Mouse (Mus musculus) bone marrow macrophage, adult 2 months (primary cell): ENCODE measurements around the gene Prkca. TPM values are rescaled to one million over a fixed set of nuclear protein-coding genes. Genes with fewer than 3 reads are reported as not detected.

Source experiments
- H3K27ac ChIP-seq: 2 replicates; pipeline ENCODE4 v1.5.1; 2012; ENCODE audit warnings: low read depth, low read length; ENCODE audit not compliant: insufficient read depth
- H3K4me1 ChIP-seq: 2 replicates; pipeline ENCODE4 v1.6.1; 2012; ENCODE audit warnings: low read length; ENCODE audit not compliant: control insufficient read depth, insufficient read depth
- H3K4me3 ChIP-seq: 2 replicates; pipeline ENCODE4 v1.5.1; 2012; ENCODE audit warnings: mild to moderate bottlenecking, low read length, moderate library complexity; ENCODE audit not compliant: insufficient read depth
- CTCF ChIP-seq: IDR thresholded peaks from 2 replicates; pipeline ENCODE4 v1.5.1; 2012; ENCODE audit warnings: low read depth, mild to moderate bottlenecking, low read length, moderate library complexity
- POLR2A ChIP-seq: IDR thresholded peaks from 2 replicates; pipeline ENCODE4 v1.6.1; 2012; ENCODE audit warnings: mild to moderate bottlenecking, low read depth, low read length, borderline replicate concordance
- polyA plus RNA-seq: library from polyadenylated mRNA; stranded (reverse); fragments of >200 nt; gene quantifications from 2 replicates; pipeline ENCODE4 v1.2.4, GENCODE M21; 2012; ENCODE audit not compliant: missing spikeins, insufficient read depth, insufficient read length

Prkca gene
- polyA plus RNA-seq, 1 experiment = 1.0 TPM

DNA sequence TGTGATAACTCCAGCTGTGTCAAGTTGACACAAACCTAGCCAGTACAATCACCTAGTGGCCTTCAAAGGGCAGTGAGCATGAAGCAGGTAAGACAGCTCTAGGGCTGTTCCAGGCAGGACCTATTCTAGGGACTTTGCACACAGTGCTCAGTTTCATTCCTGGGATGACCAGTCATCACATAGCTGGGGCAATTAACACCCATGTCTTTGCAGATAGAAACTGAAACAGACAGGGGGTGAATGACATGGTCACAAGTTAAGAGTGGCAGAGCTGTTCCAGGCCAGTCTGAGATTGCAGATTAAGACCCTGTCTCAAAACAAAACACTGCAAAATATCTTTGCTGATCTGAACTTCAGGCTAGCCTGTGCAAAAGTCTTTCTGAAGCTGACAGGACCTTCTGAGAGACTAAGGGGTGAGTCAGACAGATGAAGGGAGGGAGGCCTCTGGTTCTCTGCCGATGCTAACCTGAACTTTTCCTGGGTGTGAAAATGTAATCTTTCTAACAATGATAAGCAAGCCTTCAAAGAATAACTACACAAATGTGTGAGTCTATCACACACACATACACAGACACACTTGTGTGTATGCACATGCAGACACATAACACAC lies 60.8 kb downstream of the Prkca start:
- H3K4me3 ChIP-seq = no peak overlapping the region
- H3K27ac ChIP-seq = no peak overlapping the region
- H3K4me1 ChIP-seq = no peaks in the 10 kb centered on the region
- TF ChIP-seq CTCF (no peak), POLR2A (no peak)

DNA sequence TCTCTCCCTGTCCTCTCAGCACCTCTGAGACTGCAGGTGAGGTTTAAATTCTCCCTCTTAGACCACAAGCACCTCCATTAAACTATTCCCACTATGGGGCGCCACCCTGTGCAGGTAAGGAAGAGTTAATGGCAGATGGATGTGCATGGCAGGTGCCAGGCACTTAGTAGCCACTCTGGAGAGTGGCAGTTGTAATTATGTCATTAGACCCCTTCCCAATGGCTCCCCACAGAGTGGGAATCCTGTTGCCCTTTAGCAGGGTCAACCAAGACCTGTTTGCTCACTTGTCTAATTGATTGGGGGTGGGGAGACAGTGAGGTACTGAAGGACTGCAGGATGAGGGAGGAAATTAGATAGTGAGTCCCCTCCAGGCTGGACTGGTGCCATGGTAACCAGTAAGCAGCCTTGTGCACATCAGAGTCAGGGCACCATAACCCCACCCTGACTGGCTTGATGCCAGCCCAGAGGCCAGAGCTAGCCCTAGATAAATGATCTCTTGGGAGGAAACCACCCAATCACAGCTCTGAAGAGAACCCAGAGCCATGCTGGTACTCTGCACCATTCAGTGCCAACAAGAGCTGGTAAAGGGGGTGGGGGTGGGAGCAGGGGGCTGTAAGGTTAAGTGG lies 63.9 kb downstream of the Prkca start:
- no peak overlapping the region for H3K4me3 ChIP-seq
- no peak overlapping the region for H3K27ac ChIP-seq
- TF ChIP-seq CTCF = no peak
- TF ChIP-seq POLR2A = no peak
- H3K4me1 ChIP-seq = no peaks in the 10 kb centered on the region

DNA sequence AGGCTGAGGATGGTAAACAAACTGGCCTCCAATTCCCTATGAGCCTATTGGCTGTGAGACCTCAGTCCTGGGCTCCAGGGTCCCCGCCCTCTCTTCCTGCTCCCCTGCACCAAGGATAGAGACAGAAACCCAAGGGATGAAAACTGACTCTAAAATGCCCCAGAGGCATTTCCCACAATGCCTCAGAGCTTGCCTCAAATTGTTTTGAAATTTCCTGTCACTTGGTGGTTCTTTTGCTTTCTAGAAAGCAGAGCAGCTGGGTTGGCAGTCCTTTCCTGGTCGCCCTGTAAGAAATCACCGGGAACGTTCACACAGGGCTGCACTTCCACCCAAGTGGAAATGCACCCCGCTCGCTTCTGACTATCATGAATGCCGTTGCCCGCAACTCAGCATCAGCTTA lies 66.6 kb downstream of the Prkca start:
- Histone ChIP-seq H3K27ac (no peak overlapping the region), H3K4me1 (no peaks in the 10 kb centered on the region), H3K4me3 (no peak overlapping the region)
- TF ChIP-seq CTCF (no peak), POLR2A (no peak)

DNA sequence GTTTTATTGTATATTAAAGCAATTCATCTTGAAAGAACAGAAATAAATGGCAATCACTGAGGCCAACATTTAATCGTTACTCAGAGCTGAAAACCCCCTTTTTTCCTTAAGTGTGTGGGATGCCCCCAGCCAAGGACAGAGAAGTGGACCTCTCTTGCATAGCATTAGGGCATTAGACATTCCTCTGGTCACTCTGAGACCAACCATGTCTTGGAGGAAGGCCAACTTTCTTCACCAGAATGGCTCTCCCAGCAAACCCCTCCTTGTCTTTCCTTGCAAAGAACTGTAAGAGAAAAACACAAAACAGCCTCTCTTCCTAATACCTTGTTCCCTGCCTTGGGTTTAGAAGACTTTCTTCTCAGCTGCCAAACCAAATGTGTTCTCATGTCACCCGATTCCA lies 67.6 kb downstream of the Prkca start:
- Histone ChIP-seq H3K4me1 (no peaks in the 10 kb centered on the region), H3K4me3 (no peak overlapping the region), H3K27ac (no peak overlapping the region)
- TF ChIP-seq CTCF (no peak), POLR2A (no peak)

DNA sequence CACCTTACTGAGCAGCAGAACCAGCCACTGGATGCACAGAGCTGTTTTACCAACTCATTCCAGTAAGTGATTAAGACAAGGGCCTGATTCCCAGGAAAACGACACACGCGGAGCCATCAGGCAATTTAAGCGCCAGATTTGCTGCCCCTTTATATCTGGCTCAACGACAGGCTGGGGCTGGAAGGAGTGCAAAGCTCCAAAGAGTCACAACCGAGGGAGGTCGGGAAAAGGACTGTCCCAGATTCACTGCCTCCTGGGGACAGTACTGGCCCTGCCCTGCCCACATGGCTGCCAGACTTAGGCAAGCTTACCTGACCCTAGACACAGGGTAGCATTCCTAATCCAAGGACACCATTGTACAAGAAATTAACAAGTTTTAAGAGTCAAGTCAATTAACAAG lies 69.7 kb downstream of the Prkca start:
- TF ChIP-seq POLR2A = no peak
- no peak for TF ChIP-seq CTCF
- H3K4me3 ChIP-seq = no peak overlapping the region
- H3K27ac ChIP-seq = no peak overlapping the region
- H3K4me1 ChIP-seq = no peaks in the 10 kb centered on the region

DNA sequence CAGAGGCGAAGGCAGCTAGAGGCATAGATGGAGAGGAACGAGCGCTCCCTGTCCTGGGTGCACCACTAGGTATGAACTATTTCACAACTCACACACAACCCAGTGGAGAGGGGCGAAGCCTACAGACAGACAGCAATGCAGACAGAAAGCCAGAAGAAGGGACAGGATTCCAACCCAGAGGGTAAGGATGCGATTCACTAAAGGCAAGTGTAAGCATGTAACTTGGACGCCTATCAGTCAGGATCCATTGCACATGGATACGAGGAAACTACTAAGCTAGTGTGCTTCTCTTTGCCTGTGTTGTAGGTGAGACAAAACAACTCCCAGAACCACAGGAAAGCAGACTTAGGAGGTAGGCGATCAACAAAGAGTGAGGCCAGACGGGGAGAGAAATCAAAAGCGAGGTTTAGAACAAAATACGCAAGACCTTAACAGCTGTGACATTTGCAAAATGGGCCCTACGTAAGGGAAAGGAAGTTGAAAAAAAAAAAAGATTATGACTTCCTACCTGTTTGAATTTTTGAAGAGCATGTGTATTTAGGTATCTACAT lies 70.2 kb downstream of the Prkca start:
- no peak overlapping the region for H3K27ac ChIP-seq
- no peak overlapping the region for H3K4me3 ChIP-seq
- no peaks in the 10 kb centered on the region for H3K4me1 ChIP-seq
- TF ChIP-seq POLR2A = no peak
- TF ChIP-seq CTCF = no peak

DNA sequence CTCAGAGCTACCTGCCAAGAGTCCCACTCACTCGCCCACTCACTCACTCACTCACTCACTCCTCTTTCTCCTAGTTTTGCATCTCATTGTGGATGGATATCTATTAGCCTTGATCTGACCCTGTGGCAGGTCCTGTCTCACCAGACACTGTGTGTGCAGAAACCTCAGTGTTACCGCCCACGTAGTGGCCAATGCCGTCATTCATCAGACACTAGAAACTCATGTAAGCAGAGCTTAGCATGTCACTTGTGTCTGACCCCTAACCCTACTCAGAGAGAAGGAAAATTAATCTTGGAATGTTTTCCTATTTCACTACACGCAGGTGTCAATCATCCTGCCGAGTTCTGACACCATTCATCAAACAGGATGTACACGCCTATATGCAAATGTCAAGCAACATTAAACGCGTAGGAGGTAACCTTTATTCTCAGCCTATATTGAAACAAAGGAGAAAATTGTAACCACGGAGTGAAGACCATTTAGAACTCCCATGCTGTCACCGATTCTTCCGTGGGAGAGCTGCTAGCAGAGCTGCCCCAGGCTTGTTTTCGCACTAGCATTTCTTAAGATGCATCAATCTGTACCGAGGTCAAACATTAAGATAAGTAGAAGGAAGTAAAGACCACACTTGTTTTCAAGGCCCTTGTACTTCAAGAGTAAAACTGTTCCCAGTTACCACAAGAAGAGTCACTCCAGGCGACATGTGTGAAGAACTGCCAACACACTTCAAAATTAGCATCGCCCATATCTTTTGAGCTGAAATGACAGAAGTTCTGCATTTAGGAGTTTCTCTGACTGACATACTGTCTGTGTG lies 70.9 kb downstream of the Prkca start:
- Histone ChIP-seq H3K4me3 (no peak overlapping the region), H3K4me1 (no peaks in the 10 kb centered on the region), H3K27ac (no peak overlapping the region)
- no peak for TF ChIP-seq POLR2A
- no peak for TF ChIP-seq CTCF

DNA sequence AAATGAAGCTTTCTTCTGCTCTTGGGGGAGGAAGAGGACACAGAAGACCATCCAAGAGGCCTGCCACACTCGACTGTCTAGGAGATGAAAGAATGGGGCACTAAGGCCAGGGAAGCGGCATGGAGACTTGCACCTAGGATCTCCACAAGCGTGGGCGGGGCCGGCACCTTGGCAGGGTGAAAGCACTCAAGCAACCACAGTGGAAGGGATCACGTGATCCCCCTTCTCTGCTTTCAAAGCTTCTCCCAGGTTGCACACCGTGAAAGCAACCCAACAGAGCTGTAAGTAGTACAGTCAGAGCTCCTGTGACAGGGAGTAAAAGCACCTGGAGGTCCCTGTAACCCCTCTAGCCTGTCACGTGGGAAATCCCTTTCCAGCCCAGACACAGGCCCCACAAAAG lies 72.4 kb downstream of the Prkca start:
- no peak overlapping the region for H3K4me3 ChIP-seq
- no peaks in the 10 kb centered on the region for H3K4me1 ChIP-seq
- no peak overlapping the region for H3K27ac ChIP-seq
- TF ChIP-seq CTCF (no peak), POLR2A (no peak)

DNA sequence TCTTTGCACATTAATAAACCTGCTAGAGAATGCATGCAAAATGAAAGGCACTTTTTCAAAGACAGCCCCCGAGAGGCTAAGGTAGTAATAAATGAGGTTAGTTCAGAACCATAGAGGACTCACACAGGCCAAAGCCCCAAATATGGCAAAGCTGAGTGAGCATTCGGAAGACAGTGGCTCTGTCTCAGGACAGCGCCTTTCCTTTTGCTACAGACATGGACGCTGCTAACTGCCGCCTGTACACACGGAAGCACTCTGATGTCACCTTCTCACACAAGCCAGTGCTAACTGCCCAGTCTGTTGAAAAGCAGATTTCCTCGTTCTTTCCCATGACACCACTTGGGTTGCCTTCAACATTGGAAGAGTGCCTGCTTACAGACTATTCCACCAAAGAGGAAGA lies 74.2 kb downstream of the Prkca start:
- H3K4me1 ChIP-seq = no peaks in the 10 kb centered on the region
- H3K4me3 ChIP-seq = no peak overlapping the region
- TF ChIP-seq POLR2A (no peak), CTCF (no peak)
- no peak overlapping the region for H3K27ac ChIP-seq

DNA sequence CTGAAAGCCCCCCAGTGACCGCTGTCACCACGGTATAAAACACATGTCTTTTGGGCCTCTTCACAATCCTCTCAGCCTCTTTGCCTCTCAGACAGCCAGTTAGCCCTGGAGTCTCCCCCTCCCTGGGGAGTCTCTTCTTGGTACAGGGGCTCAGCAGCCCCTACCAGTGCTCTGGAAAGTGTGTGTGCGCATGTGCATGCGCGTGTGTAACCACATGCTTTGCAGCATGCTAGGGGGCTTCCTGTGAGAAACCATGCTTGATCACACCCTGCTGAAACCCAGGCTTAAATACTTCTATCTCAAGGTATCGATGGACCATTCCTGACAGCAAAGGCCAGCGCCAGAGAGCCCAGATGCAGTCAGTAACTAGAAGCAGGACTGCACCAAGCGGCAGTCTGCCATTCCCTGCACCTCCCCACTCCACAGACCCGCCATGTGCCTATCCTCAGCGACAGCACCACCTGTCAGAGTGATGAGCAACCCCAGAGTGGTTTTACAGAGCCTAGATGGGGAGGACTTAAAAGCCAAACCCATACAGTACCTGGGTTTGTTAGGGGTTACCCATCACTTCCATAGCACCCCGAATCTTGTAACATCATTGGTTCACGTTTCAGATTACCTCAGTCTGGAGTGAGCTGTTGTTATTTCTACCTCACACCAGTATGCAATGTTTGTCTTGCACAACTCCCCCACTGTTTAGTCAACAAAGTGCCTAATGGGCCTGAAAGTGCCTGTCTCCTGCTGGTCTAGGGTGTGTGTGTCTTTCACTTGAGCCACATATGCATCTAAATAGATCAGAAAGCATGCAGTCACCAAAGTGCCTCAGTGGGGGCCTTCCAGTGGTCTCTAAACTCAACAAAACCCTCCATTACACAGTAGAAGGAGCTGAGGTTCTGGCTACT lies 75.1 kb downstream of the Prkca start:
- Histone ChIP-seq H3K4me1 (no peaks in the 10 kb centered on the region), H3K27ac (no peak overlapping the region), H3K4me3 (no peak overlapping the region)

More for the DNA sequence above, 75.1 kb downstream of the Prkca start:
- TF ChIP-seq CTCF (no peak), POLR2A (no peak)
